Mouse (Mus musculus): ENCODE measurements around the gene Nppb. TPM values are rescaled to one million over a fixed set of nuclear protein-coding genes. Genes with fewer than 3 reads are reported as not detected.

Gene Nppb
- total and polyA plus RNA-seq, 2 experiments from 2014 or later = 0.21 TPM; not detected in 1

GRCm38 (mm10) chr4:148001866-148002265 is 16.3 kb downstream of the Nppb start:
- 45% methylated on average over 8 of the region's 8 CpGs for WGBS
- TF ChIP-seq CTCF (IDR thresholded peaks at IDR 0.05; ENCODE audit: low read depth) = no peak
- Histone ChIP-seq H3K4me2 (ENCODE audit: low read depth) (no peak overlapping the region), H3K27ac (ENCODE audit: low read depth, low read length) (no peak overlapping the region), H3K4me3 (ENCODE audit: low read depth, low read length) (no peak overlapping the region), H3K4me1 (ENCODE audit: insufficient read depth) (peaks cover 4% of the 10 kb centered on the region; the same call in 1 of the 2 replicates), H3K9me3 (ENCODE audit: low read length) (no peaks in the 10 kb centered on the region), H3K36me3 (ENCODE audit: insufficient read depth) (peaks cover 40% of the 10 kb centered on the region), H3K27me3 (ENCODE audit: insufficient read depth, low read length) (no peaks in the 10 kb centered on the region), H3K9ac (no peak overlapping the region)
- no peak for DNase-seq
- no peak for ATAC-seq

GRCm38 (mm10) chr4:148004361-148004760 is 18.8 kb downstream of the Nppb start:
- peaks cover 4% of the 10 kb centered on the region; the same call in 1 of the 2 replicates for H3K4me1 ChIP-seq (ENCODE audit: insufficient read depth)

GRCm38 (mm10) chr4:148008412-148008811 is 22.8 kb downstream of the Nppb start:
- H3K4me2 ChIP-seq (ENCODE audit: low read depth) = no peak overlapping the region
- peak; percentile 72 for TF ChIP-seq CTCF (IDR thresholded peaks at IDR 0.05; ENCODE audit: low read depth)
- WGBS = 70% methylated on average over 4 of the region's 4 CpGs
- no peak overlapping the region; the same call in 1 of the 2 replicates for H3K27ac ChIP-seq (ENCODE audit: low read depth, low read length)
- H3K9me3 ChIP-seq (ENCODE audit: low read length) = no peaks in the 10 kb centered on the region
- no peaks in the 10 kb centered on the region for H3K27me3 ChIP-seq (ENCODE audit: insufficient read depth, low read length)
- peak; percentile 70 for ATAC-seq
- H3K9ac ChIP-seq = no peak overlapping the region
- H3K4me3 ChIP-seq (ENCODE audit: low read depth, low read length) = no peak overlapping the region
- peak; percentile 45 for DNase-seq
- H3K4me1 ChIP-seq (ENCODE audit: insufficient read depth) = no peaks in the 10 kb centered on the region
- H3K36me3 ChIP-seq (ENCODE audit: insufficient read depth) = peaks cover 98% of the 10 kb centered on the region

More at GRCm38 (mm10) chr4:148004361-148004760, 18.8 kb downstream of the Nppb start:
- 92% methylated on average over 7 of the region's 7 CpGs for WGBS
- no peaks in the 10 kb centered on the region for H3K27me3 ChIP-seq (ENCODE audit: insufficient read depth, low read length)
- no peak overlapping the region for H3K4me3 ChIP-seq (ENCODE audit: low read depth, low read length)
- no peak overlapping the region for H3K4me2 ChIP-seq (ENCODE audit: low read depth)
- TF ChIP-seq CTCF (IDR thresholded peaks at IDR 0.05; ENCODE audit: low read depth) = no peak
- no peak for ATAC-seq
- no peak overlapping the region for H3K27ac ChIP-seq (ENCODE audit: low read depth, low read length)
- H3K36me3 ChIP-seq (ENCODE audit: insufficient read depth) = peaks cover 65% of the 10 kb centered on the region
- DNase-seq = no peak
- H3K9me3 ChIP-seq (ENCODE audit: low read length) = no peaks in the 10 kb centered on the region
- H3K9ac ChIP-seq = no peak overlapping the region

GRCm38 (mm10) chr4:148009641-148010040 is 24.1 kb downstream of the Nppb start:
- no peak overlapping the region for H3K4me3 ChIP-seq (ENCODE audit: low read depth, low read length)
- no peaks in the 10 kb centered on the region for H3K9me3 ChIP-seq (ENCODE audit: low read length)
- peaks cover 99% of the 10 kb centered on the region for H3K36me3 ChIP-seq (ENCODE audit: insufficient read depth)
- H3K27ac ChIP-seq (ENCODE audit: low read depth, low read length) = no peak overlapping the region
- H3K9ac ChIP-seq = no peak overlapping the region
- DNase-seq (no peak), ATAC-seq (no peak)
- H3K4me1 ChIP-seq (ENCODE audit: insufficient read depth) = no peaks in the 10 kb centered on the region
- no peaks in the 10 kb centered on the region for H3K27me3 ChIP-seq (ENCODE audit: insufficient read depth, low read length)
- WGBS = 91% methylated on average over 2 of the region's 2 CpGs
- no peak overlapping the region for H3K4me2 ChIP-seq (ENCODE audit: low read depth)
- no peak for TF ChIP-seq CTCF (IDR thresholded peaks at IDR 0.05; ENCODE audit: low read depth)

GRCm38 (mm10) chr4:148011332-148011731 is 25.7 kb downstream of the Nppb start:
- TF ChIP-seq CTCF (IDR thresholded peaks at IDR 0.05; ENCODE audit: low read depth) = no peak
- Histone ChIP-seq H3K36me3 (ENCODE audit: insufficient read depth) (peaks cover 100% of the 10 kb centered on the region), H3K4me3 (ENCODE audit: low read depth, low read length) (no peak overlapping the region), H3K4me2 (ENCODE audit: low read depth) (no peak overlapping the region), H3K27ac (ENCODE audit: low read depth, low read length) (no peak overlapping the region), H3K4me1 (ENCODE audit: insufficient read depth) (no peaks in the 10 kb centered on the region), H3K9ac (no peak overlapping the region), H3K27me3 (ENCODE audit: insufficient read depth, low read length) (no peaks in the 10 kb centered on the region), H3K9me3 (ENCODE audit: low read length) (no peaks in the 10 kb centered on the region)
- 95% methylated on average over 3 of the region's 3 CpGs for WGBS
- DNase-seq = no peak
- ATAC-seq = no peak

GRCm38 (mm10) chr4:148012216-148012615 is 26.6 kb downstream of the Nppb start:
- no peak for TF ChIP-seq CTCF (IDR thresholded peaks at IDR 0.05; ENCODE audit: low read depth)
- Histone ChIP-seq H3K4me1 (ENCODE audit: insufficient read depth) (no peaks in the 10 kb centered on the region), H3K36me3 (ENCODE audit: insufficient read depth) (peaks cover 100% of the 10 kb centered on the region), H3K9me3 (ENCODE audit: low read length) (no peaks in the 10 kb centered on the region), H3K27ac (ENCODE audit: low read depth, low read length) (no peak overlapping the region), H3K27me3 (ENCODE audit: insufficient read depth, low read length) (no peaks in the 10 kb centered on the region), H3K4me3 (ENCODE audit: low read depth, low read length) (no peak overlapping the region), H3K9ac (no peak overlapping the region), H3K4me2 (ENCODE audit: low read depth) (no peak overlapping the region)
- 91% methylated on average over 4 of the region's 4 CpGs for WGBS
- DNase-seq (no peak), ATAC-seq (no peak)

- no peaks in the 10 kb centered on the region for H3K9me3 ChIP-seq (ENCODE audit: low read length)
- H3K4me2 ChIP-seq (ENCODE audit: low read depth) = no peak overlapping the region
- no peak overlapping the region for H3K27ac ChIP-seq (ENCODE audit: low read depth, low read length)
- 88% methylated on average over 10 of the region's 10 CpGs for WGBS
- peak; percentile 57 for TF ChIP-seq CTCF (IDR thresholded peaks at IDR 0.05; ENCODE audit: low read depth)
- no peaks in the 10 kb centered on the region for H3K27me3 ChIP-seq (ENCODE audit: insufficient read depth, low read length)
- ATAC-seq (no peak), DNase-seq (no peak)
- peaks cover 97% of the 10 kb centered on the region for H3K36me3 ChIP-seq (ENCODE audit: insufficient read depth)
- H3K4me3 ChIP-seq (ENCODE audit: low read depth, low read length) = no peak overlapping the region
- no peak overlapping the region for H3K9ac ChIP-seq
- H3K4me1 ChIP-seq (ENCODE audit: insufficient read depth) = no peaks in the 10 kb centered on the region
Observed at GRCm38 (mm10) chr4:148015418-148015817, 29.8 kb downstream of the Nppb start.
